Mouse (Mus musculus) MEL (cell line): Measurements from ENCODE around the gene Mpeg1. TPM values are rescaled to one million over a fixed set of nuclear protein-coding genes. Genes with fewer than 3 reads are reported as not detected.

ENCODE experiments used
- DNase-seq: peaks from one replicate; pipeline ENCODE4 v3.0.0; 2011; ENCODE audit warnings: low read depth, low spot score
- H3K27ac ChIP-seq: 2 replicates; pipeline ENCODE4 v1.5.1; 2012; ENCODE audit warnings: low read depth, mild to moderate bottlenecking, control low read depth, low read length, moderate library complexity; ENCODE audit not compliant: control insufficient read depth
- H3K27me3 ChIP-seq, 2 experiments: fragments of 150-350 bp in 1 of 2; sonication (generic) in 1 of 2; 2 replicates each; pipeline ENCODE4 v1.6.1; 2012; ENCODE audit warnings: low read length in 2 of 2, mild to moderate bottlenecking in 2 of 2, improper control_type of control experiment in 1 of 2, moderate library complexity in 1 of 2; ENCODE audit not compliant: insufficient read depth in 2 of 2, control insufficient read depth in 1 of 2
- H3K36me3 ChIP-seq, 2 experiments: 2 replicates each; pipeline ENCODE4 v1.6.1; 2012 to 2014; ENCODE audit warnings: low read length in 2 of 2, improper control_type of control experiment in 1 of 2, inconsistent platforms in 1 of 2, mild to moderate bottlenecking in 1 of 2; ENCODE audit not compliant: insufficient read depth in 2 of 2, control insufficient read depth in 1 of 2
- H3K4me1 ChIP-seq, 2 experiments: fragments of 150-350 bp in 1 of 2; sonication (generic) in 1 of 2; 2 replicates each; pipeline ENCODE4 v1.6.1; 2012; ENCODE audit warnings: low read length in 2 of 2, improper control_type of control experiment in 1 of 2, mild to moderate bottlenecking in 1 of 2; ENCODE audit not compliant: insufficient read depth in 2 of 2, control insufficient read depth in 1 of 2
- H3K4me3 ChIP-seq, 2 experiments: fragments of 150-350 bp in 1 of 2; sonication (generic) in 1 of 2; 2 replicates each; pipeline ENCODE4 v1.5.1; 2012; ENCODE audit warnings: low read depth in 2 of 2, low read length in 2 of 2, mild to moderate bottlenecking in 2 of 2, moderate library complexity in 2 of 2, control low read depth in 1 of 2, improper control_type of control experiment in 1 of 2; ENCODE audit not compliant: control insufficient read depth in 1 of 2, insufficient read depth in 1 of 2
- H3K79me2 ChIP-seq: 2 replicates; pipeline ENCODE4 v1.6.1; 2012; ENCODE audit warnings: mild to moderate bottlenecking, low read length, moderate library complexity; ENCODE audit not compliant: control insufficient read depth, poor library complexity, insufficient read depth
- H3K9ac ChIP-seq: 2 replicates; pipeline ENCODE4 v1.6.1; 2012; ENCODE audit warnings: low read depth, mild to moderate bottlenecking, control low read depth, low read length, moderate library complexity; ENCODE audit not compliant: control insufficient read depth, poor library complexity, severe bottlenecking
- H3K9me3 ChIP-seq: fragments of 150-350 bp; sonication (generic); replicated peaks from 2 replicates; pipeline ENCODE4 v1.6.1; 2012; ENCODE audit warnings: mild to moderate bottlenecking, low read length, improper control_type of control experiment, moderate library complexity; ENCODE audit not compliant: insufficient read depth
- BHLHE40 ChIP-seq: IDR thresholded peaks from 2 replicates; pipeline ENCODE4 v1.6.1; 2012; ENCODE audit warnings: low read depth, mild to moderate bottlenecking, inconsistent platforms, low read length, improper control_type of control experiment, borderline replicate concordance
- CHD1 ChIP-seq: IDR thresholded peaks from 2 replicates; pipeline ENCODE4 v1.6.1; 2012; ENCODE audit warnings: low read depth, mild to moderate bottlenecking, inconsistent platforms, low read length, improper control_type of control experiment
- CHD2 ChIP-seq: IDR thresholded peaks from 2 replicates; pipeline ENCODE4 v1.6.1; 2011; ENCODE audit warnings: low read length, improper control_type of control experiment
- CTCF ChIP-seq, 3 experiments: IDR thresholded peaks in 2 of 3; conservative IDR thresholded peaks in 1 of 3; 2 replicates each; pipeline ENCODE4 v1.5.1; 2011 to 2012; ENCODE audit warnings: low read length in 3 of 3, low read depth in 2 of 3, mild to moderate bottlenecking in 2 of 3, improper control_type of control experiment in 1 of 3, inconsistent platforms in 1 of 3, mixed read lengths in 1 of 3, moderate library complexity in 1 of 3; ENCODE audit not compliant: control insufficient read depth in 1 of 3, insufficient read depth in 1 of 3, poor library complexity in 1 of 3, severe bottlenecking in 1 of 3
- ELF1 ChIP-seq: IDR thresholded peaks from 2 replicates; pipeline ENCODE4 v1.6.1; 2014; ENCODE audit warnings: low read depth, mild to moderate bottlenecking, inconsistent platforms, low read length, improper control_type of control experiment, moderate library complexity
- ETS1 ChIP-seq: IDR thresholded peaks from 2 replicates; pipeline ENCODE4 v1.6.1; 2012; ENCODE audit warnings: low read depth, mild to moderate bottlenecking, inconsistent platforms, low read length, improper control_type of control experiment, moderate library complexity
- MAX ChIP-seq: IDR thresholded peaks from 2 replicates; pipeline ENCODE4 v1.6.1; 2011; ENCODE audit warnings: low read length, improper control_type of control experiment
- MEF2A ChIP-seq: IDR thresholded peaks from 2 replicates; pipeline ENCODE4 v1.6.1; 2014; ENCODE audit warnings: low read depth, mild to moderate bottlenecking, inconsistent platforms, low read length, improper control_type of control experiment; ENCODE audit not compliant: poor library complexity, insufficient replicate concordance, severe bottlenecking; ENCODE audit errors: extremely low read depth
- NELFE ChIP-seq: IDR thresholded peaks from 2 replicates; pipeline ENCODE4 v1.6.1; 2011; ENCODE audit warnings: low read depth, low read length, improper control_type of control experiment
- NRF1 ChIP-seq: IDR thresholded peaks from 2 replicates; pipeline ENCODE4 v1.6.1; 2014; ENCODE audit warnings: low read depth, mild to moderate bottlenecking, inconsistent platforms, low read length, improper control_type of control experiment, moderate library complexity; ENCODE audit not compliant: poor library complexity, insufficient read depth, severe bottlenecking
- POLR2A ChIP-seq, 2 experiments: IDR thresholded peaks; 2 replicates each; pipeline ENCODE4 v1.6.1; 2011 to 2012; ENCODE audit warnings: low read length in 2 of 2, mild to moderate bottlenecking in 2 of 2, control low read depth in 1 of 2, improper control_type of control experiment in 1 of 2, low read depth in 1 of 2, moderate library complexity in 1 of 2; ENCODE audit not compliant: control insufficient read depth in 1 of 2, insufficient read depth in 1 of 2, poor library complexity in 1 of 2
- POLR2AphosphoS5 ChIP-seq: IDR thresholded peaks from 2 replicates; pipeline ENCODE4 v1.6.1; 2012; ENCODE audit warnings: low read depth, borderline replicate concordance, mild to moderate bottlenecking, inconsistent platforms, low read length, moderate library complexity, mixed read lengths
- RAD21 ChIP-seq: IDR thresholded peaks from 2 replicates; pipeline ENCODE4 v1.6.1; 2011; ENCODE audit warnings: mild to moderate bottlenecking, low read depth, low read length, improper control_type of control experiment
- SMC3 ChIP-seq: IDR thresholded peaks from 2 replicates; pipeline ENCODE4 v1.6.1; 2011; ENCODE audit warnings: low read depth, low read length, improper control_type of control experiment
- TBP ChIP-seq: IDR thresholded peaks from 2 replicates; pipeline ENCODE4 v1.8.0; 2011; ENCODE audit warnings: low read depth, low read length, improper control_type of control experiment
- TCF12 ChIP-seq: IDR thresholded peaks from 2 replicates; pipeline ENCODE4 v1.6.1; 2014; ENCODE audit warnings: low read depth, mild to moderate bottlenecking, inconsistent platforms, low read length, improper control_type of control experiment, moderate library complexity
- USF2 ChIP-seq, 2 experiments: IDR thresholded peaks; 2 replicates each; pipeline ENCODE4 v1.6.1; 2011 to 2012; ENCODE audit warnings: improper control_type of control experiment in 2 of 2, low read length in 2 of 2, borderline replicate concordance in 1 of 2, inconsistent platforms in 1 of 2, low read depth in 1 of 2, mild to moderate bottlenecking in 1 of 2; ENCODE audit not compliant: insufficient read depth in 1 of 2
- ZC3H11A ChIP-seq: IDR thresholded peaks from 2 replicates; pipeline ENCODE4 v1.6.1; 2012; ENCODE audit warnings: low read depth, mild to moderate bottlenecking, inconsistent platforms, low read length, improper control_type of control experiment
- ZKSCAN1 ChIP-seq: IDR thresholded peaks from 2 replicates; pipeline ENCODE4 v1.6.1; 2012; ENCODE audit warnings: low read depth, mild to moderate bottlenecking, inconsistent platforms, low read length, improper control_type of control experiment, moderate library complexity
- ZMIZ1 ChIP-seq: IDR thresholded peaks from 2 replicates; pipeline ENCODE4 v1.6.1; 2012; ENCODE audit warnings: low read depth, mild to moderate bottlenecking, inconsistent platforms, low read length, improper control_type of control experiment, moderate library complexity
- polyA plus RNA-seq, 2 experiments: library from polyadenylated mRNA; stranded (reverse) in 1 of 2; unstranded in 1 of 2; fragments of >175 nt in 1 of 2; fragments of >200 nt in 1 of 2; gene quantifications; 2 replicates each; pipeline versions ENCODE4 v1.2.1 to v1.2.4; 2012; ENCODE audit warnings: low replicate concordance in 2 of 2, low read depth in 1 of 2; ENCODE audit not compliant: insufficient read length in 2 of 2, insufficient read depth in 1 of 2, missing spikeins in 1 of 2
- total RNA-seq: library from RNA; depleted of rRNA; stranded (reverse); fragments of 300-350 nt; gene quantifications from 2 replicates; pipeline ENCODE4 v1.2.3, GENCODE M21; 2012

Mpeg1 gene
- total and polyA plus RNA-seq, 3 experiments = 0.07 TPM; not detected in 2

DNA sequence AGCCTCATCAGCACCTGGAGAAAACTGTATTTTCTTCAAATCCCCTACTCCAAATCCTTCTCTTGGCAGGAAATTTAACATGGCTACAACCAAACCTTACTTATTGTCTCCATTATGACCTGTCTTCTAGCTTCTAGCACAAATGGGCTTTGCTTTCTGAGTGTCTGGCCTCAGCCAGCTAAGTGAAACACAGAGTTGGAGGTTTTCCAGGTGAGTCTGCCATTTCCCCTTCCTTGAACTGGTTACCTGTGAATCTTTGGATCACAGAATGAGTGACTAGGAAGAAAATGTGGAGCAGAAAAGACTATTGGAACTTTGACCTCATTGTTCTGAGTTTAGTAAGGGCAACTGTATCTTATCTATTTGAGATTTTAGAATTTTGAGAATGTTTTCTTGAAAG lies 43.2 kb upstream of the Mpeg1 start, which contains the start of gene Olfr1441:
Gene Olfr1441, plus strand, starts transcription at position 73 of the 400 bp plus-strand sequence.
- no peaks in the 10 kb centered on the region for H3K27me3 ChIP-seq
- TF ChIP-seq ZC3H11A (no peak), SMC3 (no peak), BHLHE40 (no peak), ZKSCAN1 (no peak), NELFE (no peak), USF2 (IDR thresholded peaks at IDR 0.05; ENCODE audit: borderline replicate concordance in 1 of 2, insufficient read depth in 1 of 2, low read depth in 1 of 2, low read length in 2 of 2) (no peak), POLR2AphosphoS5 (no peak)
- TF ChIP-seq, all 39 proteins: peak for 0
- no peaks in the 10 kb centered on the region for H3K79me2 ChIP-seq
- no peaks in the 10 kb centered on the region for H3K36me3 ChIP-seq
- no peaks in the 10 kb centered on the region for H3K9me3 ChIP-seq
- no peak within 1 kb of the TSS for H3K9ac ChIP-seq
- no peak within 1 kb of the TSS for H3K27ac ChIP-seq
- DNase-seq = no peak
- no peak within 1 kb of the TSS for H3K4me3 ChIP-seq
- no peaks in the 10 kb centered on the region for H3K4me1 ChIP-seq

DNA sequence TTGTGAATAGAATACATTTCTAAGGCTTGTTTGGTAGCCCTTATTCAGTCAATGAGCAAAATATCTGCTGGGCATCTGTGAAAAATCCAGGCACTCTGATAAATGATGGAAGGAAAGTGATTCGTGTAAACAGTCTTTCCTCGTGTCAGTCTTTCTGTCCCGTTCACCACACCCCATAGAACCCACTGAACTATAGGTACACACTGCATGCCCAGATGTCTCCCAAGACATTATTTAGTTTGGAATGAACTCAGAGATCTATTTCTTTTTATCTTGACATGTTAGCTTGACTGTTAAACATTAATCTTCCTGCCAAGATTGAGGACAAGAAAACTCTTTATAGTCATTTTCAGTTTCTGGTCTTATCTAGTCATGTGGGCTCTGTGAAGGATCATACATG lies 42.3 kb upstream of the Mpeg1 start:
- Histone ChIP-seq H3K9me3 (no peaks in the 10 kb centered on the region), H3K36me3 (no peaks in the 10 kb centered on the region), H3K9ac (no peak overlapping the region), H3K27me3 (no peaks in the 10 kb centered on the region; a peak in 1 of 4 replicates), H3K27ac (no peak overlapping the region), H3K4me3 (no peak overlapping the region), H3K79me2 (no peaks in the 10 kb centered on the region), H3K4me1 (no peaks in the 10 kb centered on the region)
- DNase-seq = no peak
- TF ChIP-seq CHD2 (no peak), TBP (no peak), ZMIZ1 (no peak), ETS1 (no peak), POLR2AphosphoS5 (no peak), MEF2A (no peak), TCF12 (no peak), ZKSCAN1 (no peak), RAD21 (no peak), ELF1 (no peak), NRF1 (no peak), CTCF (IDR thresholded peaks at IDR 0.05 in 2 of 3, conservative IDR thresholded peaks at IDR 0.05 in 1 of 3; ENCODE audit: control insufficient read depth in 1 of 3, insufficient read depth in 1 of 3, low read depth in 2 of 3, low read length in 3 of 3, poor library complexity in 1 of 3, severe bottlenecking in 1 of 3) (no peak), POLR2A (IDR thresholded peaks at IDR 0.05; ENCODE audit: control insufficient read depth in 1 of 2, insufficient read depth in 1 of 2, low read depth in 1 of 2, low read length in 2 of 2, poor library complexity in 1 of 2) (no peak), CHD1 (no peak), USF2 (IDR thresholded peaks at IDR 0.05; ENCODE audit: borderline replicate concordance in 1 of 2, insufficient read depth in 1 of 2, low read depth in 1 of 2, low read length in 2 of 2) (no peak), MAX (no peak)
